Mouse (Mus musculus) neural tube, embryonic 14.5 days (tissue): ENCODE results near the gene Acan. TPM values are rescaled to one million over a fixed set of nuclear protein-coding genes. Genes with fewer than 3 reads are reported as not detected.

ENCODE experiments used
- ATAC-seq: fragments of 200-750 bp; cut with Nextera tagmentation; 2 replicates; pipeline ENCODE4 v1.8.0; 2017; ENCODE audit warnings: low read depth, mild to moderate bottlenecking, moderate TSS enrichment, moderate library complexity
- H3K27ac ChIP-seq: fragments of 300-500 bp; sonication (generic); 2 replicates; pipeline ENCODE4 v1.5.1; 2014; ENCODE audit warnings: low read depth, mild to moderate bottlenecking, control low read depth, low read length, moderate library complexity, mixed read lengths
- H3K27me3 ChIP-seq: fragments of 300-500 bp; sonication (generic); 2 replicates; pipeline ENCODE4 v1.6.1; 2014; ENCODE audit warnings: low read length; ENCODE audit not compliant: control insufficient read depth, insufficient read depth
- H3K36me3 ChIP-seq: fragments of 300-500 bp; sonication (generic); 2 replicates; pipeline ENCODE4 v1.6.1; 2014; ENCODE audit warnings: low read length, mixed read lengths; ENCODE audit not compliant: control insufficient read depth, insufficient read depth
- H3K4me1 ChIP-seq: fragments of 300-500 bp; sonication (generic); 2 replicates; pipeline ENCODE4 v1.6.1; 2014; ENCODE audit warnings: low read length; ENCODE audit not compliant: control insufficient read depth, insufficient read depth
- H3K4me2 ChIP-seq: fragments of 300-500 bp; sonication (generic); 2 replicates; pipeline ENCODE4 v1.6.1; 2014; ENCODE audit warnings: mild to moderate bottlenecking, low read depth, low read length, control low read depth
- H3K4me3 ChIP-seq: fragments of 300-500 bp; sonication (generic); 2 replicates; pipeline ENCODE4 v1.5.1; 2014; ENCODE audit warnings: low read depth, low read length, control low read depth, mixed read lengths
- H3K9ac ChIP-seq: fragments of 300-500 bp; sonication (generic); replicated peaks from 2 replicates; pipeline ENCODE4 v1.6.1; 2014; ENCODE audit warnings: low read depth, mild to moderate bottlenecking, control low read depth, low read length, mixed read lengths
- H3K9me3 ChIP-seq: fragments of 300-500 bp; sonication (generic); 2 replicates; pipeline ENCODE4 v1.6.1; 2016; ENCODE audit warnings: low read length; ENCODE audit not compliant: control insufficient read depth
- WGBS: fragments of 180-500 bp; shearing (Covaris S2); extraction: QIAGEN DNeasy Blood & Tissue Kit; methylation state at CpG from one replicate; pipeline ENCODE4 v1.1.7; 2014; 5-methylcytosine and 5-hydroxymethylcytosine counted together
- polyA plus RNA-seq: library from polyadenylated mRNA; unstranded; fragments of >200 nt; fragmentation: Nextera tagmentation; extraction: Ambion mirVana; gene quantifications from 2 replicates; pipeline ENCODE4 v1.2.1, GENCODE M21; 2014

The Acan gene
- polyA plus RNA-seq, 1 experiment from 2014 or later = 0.21 TPM

DNA sequence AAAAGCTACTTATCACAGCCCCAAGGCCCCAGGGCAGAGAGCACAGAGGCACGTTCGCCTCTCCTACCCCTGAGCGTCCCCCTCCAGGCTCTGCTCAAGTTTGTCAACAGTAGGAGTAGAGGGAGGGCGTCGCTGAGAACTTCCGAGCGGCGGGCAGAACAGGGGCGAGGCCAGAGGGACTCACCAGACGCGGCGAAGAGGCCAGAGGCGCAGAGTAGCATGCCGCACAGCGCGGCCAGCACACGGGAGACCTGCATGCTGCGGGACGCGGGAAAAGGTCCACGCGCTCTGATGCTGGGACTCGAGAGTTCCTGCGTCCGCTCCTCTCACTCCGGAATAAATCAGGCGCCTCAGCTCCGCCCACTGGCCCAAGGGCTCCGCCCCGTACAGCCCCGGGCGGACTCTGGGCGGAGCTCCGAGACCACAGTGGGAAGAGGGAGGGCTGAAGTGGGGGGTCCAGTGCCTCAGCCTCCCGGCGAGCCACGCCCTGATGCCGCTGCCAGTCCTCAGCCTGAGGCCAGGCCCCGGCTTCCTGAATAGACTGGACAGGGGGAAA is 95.5 kb downstream of the Acan start, which contains the start of gene Mfge8:
Gene Mfge8, minus strand, starts transcription at position 350 of the 556 bp plus-strand sequence.
- H3K4me3 ChIP-seq = peak within 1 kb of the TSS; percentile 42
- no peaks in the 10 kb centered on the region for H3K4me1 ChIP-seq
- H3K9me3 ChIP-seq = no peaks in the 10 kb centered on the region
- WGBS = 0% methylated on average over 39 of the region's 39 CpGs
- no peaks in the 10 kb centered on the region for H3K27me3 ChIP-seq
- H3K9ac ChIP-seq = peak within 1 kb of the TSS; percentile 44
- peak; percentile 94 for ATAC-seq
- no peaks in the 10 kb centered on the region for H3K36me3 ChIP-seq
- peak within 1 kb of the TSS; percentile 79 for H3K4me2 ChIP-seq
- H3K27ac ChIP-seq = no peak within 1 kb of the TSS

DNA sequence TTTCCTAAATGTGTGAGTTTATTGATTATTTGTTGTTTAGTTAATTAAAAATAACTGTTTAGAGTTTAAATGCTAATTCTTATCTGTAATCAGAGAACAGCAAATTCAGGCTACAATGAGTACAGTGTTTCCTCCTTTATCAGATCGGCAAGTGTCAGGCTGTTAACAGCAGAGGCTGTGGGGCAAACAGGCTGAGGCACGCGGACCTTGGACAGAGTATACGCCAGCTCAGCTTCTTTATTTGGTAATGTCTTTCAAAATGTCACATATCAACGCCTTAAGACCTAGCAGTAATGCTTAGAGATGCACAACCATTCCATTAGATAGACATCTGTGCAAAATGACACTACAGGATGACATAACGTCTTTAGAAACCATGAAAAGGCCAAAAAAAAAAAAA is 96.2 kb downstream of the Acan start:
- peak overlapping the region; percentile 79; the same call in 1 of the 2 replicates for H3K4me2 ChIP-seq
- no peak overlapping the region for H3K9ac ChIP-seq
- 72% methylated on average over 6 of the region's 6 CpGs for WGBS
- ATAC-seq = no peak
- no peak overlapping the region for H3K4me3 ChIP-seq
- H3K9me3 ChIP-seq = no peaks in the 10 kb centered on the region
- no peak overlapping the region for H3K27ac ChIP-seq
- H3K4me1 ChIP-seq = no peaks in the 10 kb centered on the region
- H3K27me3 ChIP-seq = no peaks in the 10 kb centered on the region
- H3K36me3 ChIP-seq = no peaks in the 10 kb centered on the region

GRCm38 (mm10) chr7:79159406-79159805 is 106.1 kb downstream of the Acan start:
- Histone ChIP-seq H3K9me3 (peaks cover 3% of the 10 kb centered on the region; the same call in 1 of the 2 replicates), H3K4me3 (no peak overlapping the region), H3K4me2 (no peak overlapping the region), H3K4me1 (no peaks in the 10 kb centered on the region), H3K27me3 (no peaks in the 10 kb centered on the region), H3K27ac (no peak overlapping the region), H3K36me3 (no peaks in the 10 kb centered on the region), H3K9ac (no peak overlapping the region)
- no peak for ATAC-seq
- WGBS = 80% methylated on average over 1 of the region's 1 CpGs

Other genes with a start within 250 kb of the Acan start
- gene Det1, start 206.2 kb upstream of the Acan start, polyA plus RNA-seq = 12.9 and 14.9 TPM in 2 replicates
- 38.9 and 47.5 TPM in 2 replicates for gene Aen, start 157.6 kb upstream of the Acan start, polyA plus RNA-seq
- 0.77 and 1.3 TPM in 2 replicates for gene Isg20, start 140.1 kb upstream of the Acan start, polyA plus RNA-seq
- gene Hapln3, start 77.5 kb downstream of the Acan start, polyA plus RNA-seq = 1.4 and 1.8 TPM in 2 replicates
- gene Mfge8, start 95.6 kb downstream of the Acan start, polyA plus RNA-seq = 94.0 and 122 TPM in 2 replicates
- gene Abhd2, start 219.7 kb downstream of the Acan start, polyA plus RNA-seq = 20.3 and 22.8 TPM in 2 replicates